Mouse (Mus musculus) fat pad, adult 2 months (tissue): ENCODE data around the gene Med15.
"Not testable (repeated sequence)": the region's sequence is repeated elsewhere in the genome, so short reads cannot be mapped to it uniquely, and the experiment has no call there.

Experiments used
- DNase-seq: peaks from one replicate; pipeline ENCODE4 v3.0.0-alpha.2; 2011; ENCODE audit warnings: low read depth, low spot score; ENCODE audit errors: extremely low read depth

The Med15 gene

DNA sequence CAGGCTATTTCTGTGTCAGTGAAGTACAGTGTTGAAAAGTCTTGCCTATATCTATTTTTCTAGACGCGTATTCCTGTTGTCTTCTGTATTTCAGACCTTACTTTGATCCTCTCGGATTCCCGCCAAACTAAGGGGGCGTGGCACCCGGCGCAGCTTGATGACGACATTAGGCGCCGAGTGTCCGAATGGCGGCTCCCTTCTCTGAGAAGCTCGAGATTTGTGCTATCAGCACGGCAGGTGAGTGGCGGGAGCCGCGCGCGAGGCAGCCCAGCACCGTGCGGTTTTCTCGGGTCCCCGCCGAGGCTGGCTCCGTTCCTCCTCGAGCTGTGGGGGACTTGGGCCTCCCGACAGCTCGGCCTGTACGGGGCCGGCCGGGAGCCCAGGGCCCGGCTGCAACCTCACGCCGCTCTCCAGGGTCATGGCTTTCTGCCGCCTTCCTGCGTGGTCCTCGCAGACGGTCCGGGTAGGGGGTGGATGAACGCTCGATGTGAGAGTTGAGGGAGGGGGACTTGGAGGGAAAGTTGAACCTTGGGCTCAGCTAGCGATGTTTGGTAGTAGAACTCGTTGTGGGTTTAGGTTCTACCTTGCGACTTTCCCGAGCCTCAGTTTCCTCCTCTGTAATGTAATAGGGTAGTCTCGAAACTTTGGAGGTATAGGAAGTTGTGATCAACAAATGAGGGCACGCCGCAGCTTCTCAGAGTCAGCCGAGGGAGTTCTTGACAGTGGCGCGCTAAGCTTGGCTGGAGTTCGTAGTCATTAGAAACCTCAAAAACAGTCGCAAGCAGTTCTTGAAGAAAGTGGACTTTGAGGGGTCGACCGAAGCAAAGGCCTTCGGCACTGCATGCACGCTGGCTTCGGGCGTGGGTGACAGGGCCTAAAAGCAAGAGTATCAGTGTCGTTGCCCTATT, 113.2 kb downstream of the Med15 start, which contains the start of gene Smpd4:
Smpd4 (plus strand) TSS at position 157 of the 908 bp plus-strand sequence.
- DNase-seq = no peak

DNA sequence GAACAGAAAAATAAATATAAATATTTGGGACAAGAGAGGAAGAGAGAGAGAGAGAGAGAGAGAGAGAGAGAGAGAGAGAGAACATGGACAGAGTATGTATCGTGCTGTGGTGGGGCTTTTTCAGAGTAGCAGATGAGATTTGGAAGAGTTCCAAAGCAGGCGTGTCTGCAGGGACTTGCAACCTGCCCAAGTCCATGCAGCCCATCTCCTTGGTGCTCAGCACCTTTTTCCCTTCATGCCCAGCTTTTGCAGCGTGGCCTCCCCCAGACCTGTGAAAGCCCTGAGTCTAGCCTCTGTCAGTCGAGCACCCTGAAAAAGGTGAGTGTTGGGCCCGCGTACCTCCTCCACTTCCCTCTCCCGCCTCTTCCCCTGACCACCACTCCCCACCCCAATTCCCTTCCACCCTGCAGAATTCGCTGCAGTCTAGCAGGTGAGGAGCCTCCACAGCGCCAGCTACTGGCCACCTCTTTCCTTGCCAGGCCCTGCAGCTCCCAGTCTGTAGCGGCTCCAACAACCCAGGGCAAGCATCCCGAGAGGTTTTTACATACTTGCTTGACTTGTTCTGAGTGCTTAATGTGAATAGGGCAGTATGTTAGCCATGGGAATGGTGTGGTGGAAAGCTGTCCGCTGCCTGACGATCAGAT, 114.6 kb downstream of the Med15 start:
- DNase-seq = no peak

DNA sequence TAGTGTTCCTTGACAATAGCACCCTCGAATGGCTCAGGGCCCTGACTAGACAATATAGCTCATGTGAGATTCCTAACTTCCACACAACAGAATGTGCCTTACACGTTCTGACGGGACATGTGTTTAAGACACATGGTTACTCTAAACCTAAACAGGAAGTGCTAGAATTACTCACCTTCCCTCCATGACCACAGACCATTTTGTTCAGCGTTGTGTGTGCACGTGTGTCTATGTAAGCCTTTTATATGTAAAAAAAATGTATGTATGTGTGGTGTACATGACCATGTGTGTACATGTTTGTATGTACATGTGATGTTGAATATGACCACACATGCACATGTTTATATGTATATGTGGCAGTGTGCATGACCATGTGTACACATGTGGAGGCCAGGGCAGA, 116.5 kb downstream of the Med15 start:
- DNase-seq = no peak

DNA sequence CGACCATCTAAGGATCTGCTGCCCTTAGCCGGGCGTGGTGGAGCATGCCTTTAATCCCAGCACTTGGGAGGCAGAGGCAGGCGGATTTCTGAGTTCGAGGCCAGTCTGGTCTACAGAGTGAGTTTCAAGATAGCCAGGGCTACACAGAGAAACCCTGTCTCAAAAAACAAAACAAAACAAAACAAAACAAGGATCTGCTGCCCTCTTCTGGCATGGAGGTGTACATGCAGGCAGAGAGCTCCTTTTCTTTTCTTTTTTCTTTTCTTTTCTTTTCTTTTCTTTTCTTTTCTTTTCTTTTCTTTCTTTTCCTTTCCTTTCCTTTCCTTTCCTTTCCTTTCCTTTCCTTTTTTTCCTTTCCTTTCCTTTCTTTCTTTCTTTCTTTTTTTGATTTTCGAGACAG, 118.0 kb downstream of the Med15 start:
- DNase-seq = not testable (repeated sequence)

DNA sequence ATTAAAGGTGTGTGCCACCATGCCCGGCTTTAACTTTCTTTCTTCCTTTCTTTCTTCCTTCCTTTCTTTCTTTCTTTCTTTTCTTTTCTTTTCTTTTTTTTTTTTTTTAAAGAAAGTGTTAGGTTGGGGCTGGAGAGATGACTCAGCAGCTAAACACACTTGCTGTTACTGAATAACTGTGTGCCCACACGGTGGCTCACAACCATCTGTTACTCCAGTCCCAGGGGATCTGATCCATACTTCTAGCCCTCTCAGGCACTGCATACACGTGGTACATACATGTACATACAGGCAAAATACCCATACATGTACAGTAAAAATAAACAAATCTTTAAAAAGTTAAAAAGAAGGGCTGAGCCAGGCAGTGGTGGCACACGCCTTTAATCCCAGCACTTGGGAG, 121.3 kb downstream of the Med15 start:
- no peak for DNase-seq

DNA sequence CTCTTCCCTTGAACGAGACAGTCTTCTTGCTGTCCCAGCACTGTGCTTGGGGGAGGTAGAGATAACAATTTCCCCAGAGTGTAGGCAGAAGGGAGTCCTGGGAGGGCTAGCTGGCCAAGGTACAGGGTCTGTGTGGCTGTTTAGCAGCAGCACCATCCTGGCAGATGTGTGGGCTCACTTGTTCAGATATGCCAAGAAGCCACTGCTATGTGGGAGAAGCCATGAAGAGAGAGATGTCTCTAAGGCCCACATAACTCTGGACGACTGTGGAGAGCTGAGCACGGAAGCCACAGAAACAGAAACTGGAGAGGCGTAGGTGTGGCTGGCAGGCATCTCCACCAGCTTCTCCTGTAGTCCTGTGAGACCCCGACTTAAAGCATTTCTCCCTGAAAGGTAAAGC, 127.0 kb downstream of the Med15 start:
- DNase-seq = no peak

DNA sequence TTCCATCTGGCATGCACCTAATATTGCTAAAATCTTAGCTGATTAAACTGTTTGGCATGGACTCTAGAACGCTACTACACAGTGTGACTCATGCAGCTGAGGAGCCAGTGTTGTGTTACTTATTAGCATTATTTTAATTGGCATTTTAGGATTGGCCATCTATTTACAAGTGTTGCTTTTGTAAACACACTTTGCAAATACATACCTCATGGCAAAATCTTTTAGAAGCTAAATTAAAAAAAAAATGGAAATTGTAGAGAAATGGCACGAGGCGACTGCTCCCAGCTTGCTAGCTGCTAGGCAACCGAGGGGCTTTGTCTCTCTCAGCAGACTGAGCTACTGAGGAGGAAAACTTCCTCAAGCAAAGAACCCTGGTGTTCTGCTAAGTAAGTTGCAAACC, 127.8 kb downstream of the Med15 start:
- DNase-seq = no peak
